Mouse (Mus musculus): Measurements from ENCODE around the gene Spindoc.

- TF ChIP-seq CTCF (IDR thresholded peaks at IDR 0.05; ENCODE audit: low read depth) (no peak), EP300 (IDR thresholded peaks at IDR 0.05; ENCODE audit: low read depth) (no peak)
Measured at GRCm38 (mm10) chr19:7374491-7374890, 8.3 kb downstream of the Spindoc start.
